Mouse (Mus musculus): ENCODE measurements around the gene Tmc3. TPM values are rescaled to one million over a fixed set of nuclear protein-coding genes. Genes with fewer than 3 reads are reported as not detected.
A peak's percentile ranks its signal among the peaks of the same experiment; 100 is the strongest.

Gene Tmc3
- polyA plus RNA-seq, 1 experiment from 2014 or later, result 0.38 TPM

DNA sequence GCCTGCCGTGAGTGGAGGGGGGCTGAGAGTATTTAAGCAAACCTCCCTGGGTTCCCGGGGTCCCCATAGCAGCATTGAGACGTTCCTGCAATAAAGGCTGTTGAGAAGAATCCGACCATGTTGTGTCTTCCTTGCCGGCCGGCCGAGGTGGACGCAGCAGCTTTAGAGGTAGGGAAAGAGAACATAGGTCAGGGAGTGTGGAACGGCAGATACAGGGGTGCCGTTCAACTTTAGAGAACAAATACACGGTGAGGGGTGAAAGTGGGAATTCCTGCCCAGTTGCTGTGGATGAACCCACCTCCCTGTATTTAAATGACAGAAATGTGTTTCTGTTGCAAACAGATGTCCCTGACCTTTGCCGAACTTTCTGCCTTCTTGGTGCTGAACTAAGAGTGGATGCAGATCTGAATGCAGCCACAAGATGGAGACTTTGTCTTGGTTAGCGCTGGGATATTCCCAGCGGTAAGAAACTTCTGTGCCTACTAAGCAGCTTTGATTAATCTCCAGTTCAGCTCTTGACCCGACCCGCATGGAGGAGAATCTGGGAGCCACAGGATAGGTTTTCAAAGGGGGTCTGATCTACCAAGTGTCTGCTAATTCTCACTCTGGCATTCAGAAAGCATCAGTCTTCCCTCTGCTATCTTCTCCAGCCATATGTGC is 16.8 kb upstream of the Tmc3 start:
- peak; percentile 46 for DNase-seq (ENCODE audit: low spot score)
- Histone ChIP-seq H3K4me3 (no peak overlapping the region), H3K27me3 (ENCODE audit: low read depth, poor library complexity, severe bottlenecking) (no peaks in the 10 kb centered on the region), H3K4me1 (peaks cover 30% of the 10 kb centered on the region), H3K36me3 (no peaks in the 10 kb centered on the region), H3K9me3 (replicated peaks) (no peaks in the 10 kb centered on the region), H3K27ac (replicated peaks) (no peak overlapping the region)
- WGBS, result 57% methylated on average over 16 of the region's 16 CpGs

DNA sequence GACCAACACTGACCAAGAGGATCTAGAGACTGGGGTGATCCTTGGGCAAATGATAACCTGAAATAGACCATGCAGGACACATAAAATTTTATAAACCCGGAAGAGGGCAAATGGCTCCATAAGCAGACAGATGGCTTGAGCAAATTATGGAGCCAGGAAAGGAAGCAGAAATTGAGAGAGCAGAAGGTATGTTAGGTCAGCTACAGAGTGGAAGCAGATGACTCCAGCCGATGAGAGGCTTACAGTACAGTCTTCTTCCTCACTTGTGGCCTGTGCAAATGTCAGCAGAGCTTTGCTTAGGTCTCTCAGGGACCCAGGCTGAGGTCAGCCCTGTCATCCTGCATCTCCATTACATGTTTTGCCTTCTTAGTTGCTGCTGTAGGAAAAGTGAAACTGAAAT is 15.9 kb upstream of the Tmc3 start:
- WGBS, result 87% methylated on average over 2 of the region's 2 CpGs
- peaks cover 30% of the 10 kb centered on the region for H3K4me1 ChIP-seq

DNA sequence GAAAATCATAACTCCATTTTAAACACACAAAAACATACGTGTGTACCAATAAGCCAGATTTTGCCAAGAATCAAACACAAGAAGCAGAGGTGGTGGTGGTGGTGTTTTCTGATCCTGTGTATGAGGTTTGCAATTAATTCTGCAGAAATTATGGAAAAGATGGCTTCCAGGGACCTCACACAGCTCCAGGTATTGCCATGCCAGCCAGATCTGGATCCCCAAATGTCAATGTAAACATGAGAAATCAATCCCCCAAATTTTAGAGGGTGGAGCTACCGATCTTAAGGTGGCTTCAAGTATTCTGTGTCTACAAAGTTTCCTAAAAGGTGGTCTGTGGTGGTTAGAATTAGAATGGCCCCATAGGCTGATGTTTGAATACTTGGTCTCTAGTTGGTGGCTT is 15.3 kb upstream of the Tmc3 start:
- Histone ChIP-seq H3K27me3 (ENCODE audit: low read depth, poor library complexity, severe bottlenecking) (no peaks in the 10 kb centered on the region), H3K9me3 (replicated peaks) (no peaks in the 10 kb centered on the region), H3K27ac (replicated peaks) (no peak overlapping the region), H3K4me1 (peaks cover 30% of the 10 kb centered on the region), H3K36me3 (no peaks in the 10 kb centered on the region), H3K4me3 (no peak overlapping the region)
- WGBS, result 86% methylated on average over 2 of the region's 2 CpGs
- DNase-seq (ENCODE audit: low spot score), result no peak

More for the DNA sequence above, 15.9 kb upstream of the Tmc3 start:
- no peak for DNase-seq (ENCODE audit: low spot score)
- Histone ChIP-seq H3K36me3 (no peaks in the 10 kb centered on the region), H3K9me3 (replicated peaks) (no peaks in the 10 kb centered on the region), H3K27me3 (ENCODE audit: low read depth, poor library complexity, severe bottlenecking) (no peaks in the 10 kb centered on the region), H3K4me3 (no peak overlapping the region), H3K27ac (replicated peaks) (no peak overlapping the region)

DNA sequence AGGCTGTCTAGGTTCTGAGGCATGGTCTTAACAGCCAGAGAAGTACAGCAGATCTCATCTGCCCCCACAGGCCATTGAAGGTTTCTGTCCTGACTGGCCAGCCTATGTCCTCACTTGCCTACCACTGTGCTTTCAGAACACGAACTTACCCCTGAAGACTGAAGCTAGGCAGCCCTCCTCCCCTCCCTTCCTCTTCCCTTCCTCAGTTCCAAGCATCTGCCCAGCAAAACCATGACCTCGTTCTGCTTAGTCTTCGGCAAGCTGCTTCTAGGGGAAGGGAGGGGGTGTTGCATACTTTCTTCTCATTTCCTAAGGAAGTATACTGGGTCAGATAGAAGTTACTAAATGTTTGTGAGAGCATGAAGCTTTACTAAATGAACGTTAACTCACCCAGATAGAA is 13.7 kb upstream of the Tmc3 start:
- Histone ChIP-seq H3K4me3 (no peak overlapping the region), H3K27me3 (ENCODE audit: low read depth, poor library complexity, severe bottlenecking) (no peaks in the 10 kb centered on the region), H3K27ac (replicated peaks) (no peak overlapping the region), H3K9me3 (replicated peaks) (no peaks in the 10 kb centered on the region), H3K36me3 (no peaks in the 10 kb centered on the region), H3K4me1 (peaks cover 26% of the 10 kb centered on the region)
- no peak for DNase-seq (ENCODE audit: low spot score)
- 81% methylated on average over 4 of the region's 4 CpGs for WGBS

DNA sequence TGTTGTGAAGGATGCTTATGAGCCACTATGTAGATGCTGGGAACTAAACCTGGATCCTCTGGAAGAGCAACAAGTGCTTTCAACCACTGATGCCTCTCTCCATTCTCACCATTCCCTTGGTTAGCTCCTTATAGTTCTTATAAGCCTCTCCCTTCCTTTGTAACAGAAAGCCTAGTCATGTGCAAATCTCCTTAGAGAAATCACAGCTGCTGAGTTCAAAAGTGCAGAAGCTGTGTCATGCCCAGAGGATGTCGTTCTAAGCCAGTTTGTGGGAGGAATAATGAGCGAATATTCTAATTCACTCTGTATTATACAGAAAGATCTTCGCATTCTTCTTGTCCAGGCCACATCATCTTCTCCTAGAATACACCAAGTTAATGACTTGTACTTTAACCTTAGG is 12.8 kb upstream of the Tmc3 start:
- Histone ChIP-seq H3K9me3 (replicated peaks) (no peaks in the 10 kb centered on the region), H3K27ac (replicated peaks) (no peak overlapping the region), H3K4me1 (peaks cover 26% of the 10 kb centered on the region), H3K36me3 (no peaks in the 10 kb centered on the region), H3K27me3 (ENCODE audit: low read depth, poor library complexity, severe bottlenecking) (no peaks in the 10 kb centered on the region), H3K4me3 (no peak overlapping the region)
- no peak for DNase-seq (ENCODE audit: low spot score)
- WGBS, result 70% methylated on average over 3 of the region's 3 CpGs

DNA sequence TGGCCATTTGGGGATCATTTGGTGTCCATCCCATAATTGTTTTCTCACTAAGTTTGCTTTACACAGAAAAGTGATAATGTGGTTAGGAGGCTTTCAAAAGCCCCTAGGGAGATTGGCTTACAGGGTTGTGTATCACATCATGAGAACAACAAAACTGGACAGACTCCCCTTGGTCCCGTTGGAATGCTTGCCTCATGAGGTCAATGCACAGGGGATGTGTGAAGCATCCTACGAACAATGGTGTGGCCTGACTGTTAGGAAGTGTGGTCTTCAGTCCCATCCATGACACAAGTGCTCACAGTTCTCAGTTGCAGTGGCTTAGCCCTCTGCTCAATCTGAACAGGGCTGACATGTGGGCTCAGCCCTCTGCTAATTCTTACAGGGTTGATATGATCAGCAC is 12.3 kb upstream of the Tmc3 start:
- H3K4me3 ChIP-seq, result no peak overlapping the region
- no peaks in the 10 kb centered on the region for H3K27me3 ChIP-seq (ENCODE audit: low read depth, poor library complexity, severe bottlenecking)
- no peaks in the 10 kb centered on the region for H3K9me3 ChIP-seq (replicated peaks)
- peaks cover 26% of the 10 kb centered on the region for H3K4me1 ChIP-seq
- no peak for DNase-seq (ENCODE audit: low spot score)
- no peaks in the 10 kb centered on the region for H3K36me3 ChIP-seq
- WGBS, result 79% methylated on average over 2 of the region's 2 CpGs
- no peak overlapping the region for H3K27ac ChIP-seq (replicated peaks)

DNA sequence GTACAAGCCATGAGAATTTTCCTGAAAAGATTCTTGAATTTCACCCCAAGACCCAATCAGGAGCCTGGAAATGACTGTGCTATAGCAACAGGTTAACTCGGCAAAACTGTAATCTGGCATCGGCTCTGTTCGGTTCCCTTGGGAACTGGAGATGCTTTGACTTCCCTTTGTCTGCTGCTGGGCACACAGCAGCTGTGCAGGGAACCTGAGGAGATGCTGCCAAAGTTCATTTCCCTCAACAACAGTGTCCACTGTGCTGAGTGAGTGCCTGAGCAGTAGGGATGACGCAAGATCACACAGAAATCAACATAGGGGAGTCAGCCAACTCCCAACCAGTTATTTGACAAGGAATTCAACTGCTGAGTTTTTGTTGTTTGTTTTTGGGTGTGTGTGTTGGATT is 3.8 kb upstream of the Tmc3 start:
- WGBS, result 67% methylated on average over 4 of the region's 4 CpGs
- Histone ChIP-seq H3K4me1 (peaks cover 9% of the 10 kb centered on the region), H3K27ac (replicated peaks) (no peak overlapping the region), H3K4me3 (no peak overlapping the region), H3K27me3 (ENCODE audit: low read depth, poor library complexity, severe bottlenecking) (no peaks in the 10 kb centered on the region), H3K36me3 (no peaks in the 10 kb centered on the region), H3K9me3 (replicated peaks) (no peaks in the 10 kb centered on the region)
- no peak for DNase-seq (ENCODE audit: low spot score)

DNA sequence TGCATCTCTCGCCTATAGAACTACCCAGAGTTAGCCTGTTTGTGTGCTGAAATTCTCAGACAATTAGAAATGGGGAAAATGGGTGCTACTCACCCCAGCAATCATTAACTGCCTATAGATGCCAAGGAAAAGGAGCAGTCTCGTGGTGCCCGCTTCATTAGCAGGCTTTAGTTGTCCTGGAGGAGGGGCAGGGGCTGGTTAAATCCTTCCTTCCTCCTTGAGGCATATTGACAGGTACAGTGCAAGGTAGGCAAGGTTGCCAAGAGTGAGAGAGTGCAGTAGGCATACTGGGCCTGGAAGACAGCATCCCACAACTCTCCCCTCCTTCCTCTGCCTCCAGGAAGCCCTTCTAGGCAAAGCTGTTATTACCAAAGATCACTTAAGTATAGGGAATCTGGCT is 9.3 kb downstream of the Tmc3 start:
- Histone ChIP-seq H3K27ac (replicated peaks) (no peak overlapping the region), H3K27me3 (ENCODE audit: low read depth, poor library complexity, severe bottlenecking) (no peaks in the 10 kb centered on the region), H3K9me3 (replicated peaks) (no peaks in the 10 kb centered on the region), H3K4me1 (no peaks in the 10 kb centered on the region), H3K36me3 (no peaks in the 10 kb centered on the region), H3K4me3 (no peak overlapping the region)
- WGBS, result 79% methylated on average over 3 of the region's 3 CpGs
- no peak for DNase-seq (ENCODE audit: low spot score)

DNA sequence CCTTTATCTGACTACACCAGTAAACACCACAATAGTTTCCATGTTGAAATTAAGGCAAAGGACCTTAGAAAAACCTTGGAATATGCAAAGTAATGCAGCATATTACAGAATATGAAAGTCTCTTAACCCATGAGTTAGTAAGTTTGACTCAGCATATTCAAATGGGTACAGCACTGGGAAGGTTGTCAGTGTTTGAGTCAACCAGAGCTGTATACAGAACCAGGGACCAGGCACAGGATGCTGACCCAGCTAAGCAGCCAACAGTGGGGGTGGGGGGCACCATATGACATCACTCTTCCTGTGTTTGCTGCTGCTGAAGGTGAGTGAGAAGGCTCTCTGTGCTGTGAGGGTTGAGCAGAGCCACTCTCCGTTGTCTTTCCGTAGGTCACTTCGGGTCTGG is 12.3 kb downstream of the Tmc3 start:
- Histone ChIP-seq H3K36me3 (no peaks in the 10 kb centered on the region), H3K4me1 (no peaks in the 10 kb centered on the region), H3K27ac (replicated peaks) (no peak overlapping the region), H3K4me3 (no peak overlapping the region), H3K9me3 (replicated peaks) (no peaks in the 10 kb centered on the region), H3K27me3 (ENCODE audit: low read depth, poor library complexity, severe bottlenecking) (no peaks in the 10 kb centered on the region)
- WGBS, result 89% methylated on average over 3 of the region's 3 CpGs
- no peak for DNase-seq (ENCODE audit: low spot score)

DNA sequence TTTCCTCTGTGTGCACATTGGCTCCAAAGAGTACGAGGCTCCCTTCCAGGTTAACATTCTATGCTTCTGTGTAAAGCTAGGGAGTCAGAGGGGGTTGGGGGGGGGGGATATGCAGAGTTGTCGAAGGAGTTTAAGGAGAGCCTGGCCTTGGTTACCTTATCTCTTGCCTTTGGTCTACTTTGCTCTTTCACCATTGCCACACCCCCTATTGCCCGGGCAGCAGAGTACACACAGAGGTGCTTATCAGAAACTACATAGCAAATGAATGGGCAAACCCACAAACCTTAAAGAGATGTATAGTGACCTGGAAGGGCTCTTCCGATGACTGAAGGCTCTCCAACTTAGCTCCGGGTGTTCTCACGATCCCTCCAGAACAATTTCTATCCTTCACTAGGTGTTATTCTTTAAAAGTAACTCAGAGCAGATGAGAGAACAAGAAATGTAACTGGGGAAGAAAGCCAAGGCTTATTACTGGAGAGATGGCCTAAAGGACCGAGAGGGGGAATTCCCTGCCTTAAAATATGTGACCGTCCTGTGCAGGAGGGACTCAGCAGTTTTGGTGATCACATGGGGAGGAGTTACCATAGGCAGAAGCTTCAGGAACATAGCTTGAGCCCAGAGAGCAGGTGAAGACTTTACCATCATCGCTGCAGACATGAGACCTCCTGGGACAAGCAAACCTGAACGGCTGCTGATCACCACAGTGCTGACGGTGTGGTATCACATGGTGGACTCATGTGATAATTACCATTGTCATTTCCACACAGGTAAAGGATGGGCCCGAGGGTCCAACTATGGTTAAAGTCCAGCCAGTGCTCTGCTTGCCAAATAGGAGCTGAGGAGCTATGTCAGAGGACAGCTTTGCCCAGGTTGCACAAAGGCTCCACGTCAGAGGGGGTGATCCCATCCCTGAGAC is 14.5 kb downstream of the Tmc3 start:
- 93% methylated on average over 13 of the region's 13 CpGs for WGBS
- no peak overlapping the region for H3K4me3 ChIP-seq

DNA sequence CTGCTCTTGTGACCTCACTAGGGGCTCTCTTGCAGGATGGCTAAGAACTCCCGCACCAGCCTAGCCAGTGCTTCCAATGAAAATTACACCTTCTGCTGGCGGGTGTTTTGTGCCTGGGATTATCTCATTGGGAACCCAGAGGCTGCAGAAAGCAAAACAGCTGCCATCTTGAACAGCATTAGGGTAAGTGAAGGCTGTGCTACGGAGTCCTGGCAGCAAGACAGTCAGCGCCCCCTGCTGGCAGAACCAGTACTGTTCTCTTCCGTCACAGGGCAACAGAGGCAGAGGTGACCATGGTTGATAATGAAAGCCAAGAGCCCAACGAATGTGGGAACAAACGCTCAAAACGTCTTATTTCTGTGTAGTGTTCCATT is 15.2 kb downstream of the Tmc3 start:
- WGBS, result 59% methylated on average over 8 of the region's 8 CpGs
- DNase-seq (ENCODE audit: low spot score), result peak; percentile 64
- Histone ChIP-seq H3K36me3 (no peaks in the 10 kb centered on the region), H3K4me1 (no peaks in the 10 kb centered on the region), H3K9me3 (replicated peaks) (no peaks in the 10 kb centered on the region), H3K27ac (replicated peaks) (no peak overlapping the region), H3K27me3 (ENCODE audit: low read depth, poor library complexity, severe bottlenecking) (no peaks in the 10 kb centered on the region), H3K4me3 (no peak overlapping the region)

More for the DNA sequence above, 14.5 kb downstream of the Tmc3 start:
- Histone ChIP-seq H3K9me3 (replicated peaks) (no peaks in the 10 kb centered on the region), H3K36me3 (no peaks in the 10 kb centered on the region), H3K27ac (replicated peaks) (no peak overlapping the region), H3K27me3 (ENCODE audit: low read depth, poor library complexity, severe bottlenecking) (no peaks in the 10 kb centered on the region), H3K4me1 (no peaks in the 10 kb centered on the region)
- no peak for DNase-seq (ENCODE audit: low spot score)

DNA sequence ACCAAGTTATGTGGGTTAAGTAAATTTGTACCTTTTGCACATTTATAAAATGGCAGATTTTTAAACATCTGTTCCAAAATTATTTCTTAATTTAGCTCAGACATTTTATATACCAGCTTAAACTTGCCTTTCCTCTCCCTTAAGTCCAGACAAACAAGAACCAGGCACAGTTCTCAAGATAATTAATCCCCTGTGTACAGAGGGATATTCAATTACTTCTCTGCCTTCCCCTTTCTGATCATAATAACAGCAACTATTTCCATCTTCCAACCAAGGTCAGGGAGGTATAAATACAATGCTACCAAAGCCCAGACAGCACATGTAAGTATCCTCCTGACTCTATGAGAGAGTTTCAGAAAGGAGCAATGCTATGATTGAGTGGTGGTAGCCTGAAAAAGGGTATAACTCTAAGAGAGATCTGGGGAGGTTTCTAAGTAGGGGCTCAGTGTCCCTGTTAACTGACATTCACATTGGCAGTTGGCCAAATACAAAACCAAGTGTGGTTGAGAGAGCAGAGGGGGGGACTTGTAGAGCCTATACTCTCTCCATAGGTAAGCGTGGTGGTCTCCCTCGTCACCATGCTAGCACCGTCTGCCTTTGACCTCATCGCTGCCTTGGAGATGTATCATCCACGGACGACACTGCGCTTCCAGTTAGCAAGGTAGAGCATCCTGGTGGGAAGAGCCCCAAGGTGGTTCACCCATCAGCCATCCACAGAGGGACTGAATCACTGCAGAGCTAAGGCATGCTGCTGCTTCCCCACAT is 19.6 kb downstream of the Tmc3 start:
- Histone ChIP-seq H3K9me3 (replicated peaks) (no peaks in the 10 kb centered on the region), H3K4me3 (no peak overlapping the region), H3K36me3 (no peaks in the 10 kb centered on the region), H3K27ac (replicated peaks) (no peak overlapping the region), H3K4me1 (no peaks in the 10 kb centered on the region), H3K27me3 (ENCODE audit: low read depth, poor library complexity, severe bottlenecking) (no peaks in the 10 kb centered on the region)
- DNase-seq (ENCODE audit: low spot score), result no peak
- 95% methylated on average over 7 of the region's 7 CpGs for WGBS

DNA sequence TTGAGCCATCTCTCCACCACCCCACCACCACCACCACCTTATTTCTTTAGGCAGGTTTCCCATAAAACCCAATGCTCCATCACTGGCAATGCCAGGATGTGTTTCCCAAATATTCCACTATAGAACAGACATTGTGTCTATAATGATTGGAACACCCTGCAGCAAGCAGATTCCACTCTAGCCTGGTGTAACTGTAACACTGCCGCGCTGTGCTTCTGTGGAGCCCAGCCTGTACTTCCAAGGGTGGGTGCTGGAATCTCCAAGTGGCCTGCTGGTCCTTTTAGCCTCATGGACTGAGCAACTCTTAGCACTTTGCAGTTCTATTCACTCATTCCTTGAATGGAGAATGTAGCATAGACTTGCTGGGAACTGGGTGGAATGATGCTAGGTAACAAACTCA is 22.1 kb downstream of the Tmc3 start:
- Histone ChIP-seq H3K4me3 (no peak overlapping the region), H3K9me3 (replicated peaks) (no peaks in the 10 kb centered on the region), H3K27ac (replicated peaks) (no peak overlapping the region), H3K27me3 (ENCODE audit: low read depth, poor library complexity, severe bottlenecking) (no peaks in the 10 kb centered on the region), H3K36me3 (no peaks in the 10 kb centered on the region), H3K4me1 (no peaks in the 10 kb centered on the region)
- DNase-seq (ENCODE audit: low spot score), result no peak
- 94% methylated on average over 2 of the region's 2 CpGs for WGBS

Data from midbrain, embryonic 10.5 days (tissue).